In the genomic region with DNA sequence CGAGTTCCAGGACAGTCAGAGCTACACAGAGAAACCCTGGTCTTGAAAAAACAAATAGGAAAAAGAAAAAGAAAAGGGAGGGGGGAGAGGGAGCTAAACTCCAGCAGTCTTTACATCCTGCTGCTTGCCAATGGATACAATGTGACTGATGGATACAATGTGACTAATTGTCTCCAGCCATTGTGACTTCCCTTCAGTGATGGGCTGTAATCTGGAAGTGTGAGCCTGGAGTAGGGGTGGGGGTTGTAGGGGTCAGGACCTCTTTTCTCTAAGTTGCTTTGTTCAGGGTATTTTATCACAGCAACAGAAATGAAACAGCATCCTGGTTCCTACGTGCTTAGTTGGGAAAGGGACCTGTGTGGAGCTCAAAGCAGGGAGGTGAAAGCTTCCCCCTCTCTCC, we compare ENCODE assay signal across 34 mouse cellular contexts. TPM values are rescaled to one million over a fixed set of nuclear protein-coding genes. Genes with fewer than 3 reads are reported as not detected.
DNase-seq lines count a peak whose midpoint lies in the region; ATAC-seq lines count a peak whose summit lies in the region.
"Had no signal": no experiment of that assay in that cellular context is flagged by ENCODE, and none has a peak within 500 bp of the region (broad histone marks: within the 10 kb centered on the region; RNA-seq: fewer than 3 reads in every experiment).

No protein-coding gene starts in this region.

- no peak overlapping the region for H3K9ac ChIP-seq in hindbrain, embryonic 14.5 days
- H3K9ac ChIP-seq in midbrain, embryonic 11.5 days (ENCODE audit: low read length), result 0 out of 2 replicates have a peak overlapping the region, but pooled peaks have one; percentile 9
- H3K9ac ChIP-seq in midbrain, embryonic 15.5 days, result no peak overlapping the region
- H3K9ac ChIP-seq in limb, embryonic 12.5 days (replicated peaks), result no peak overlapping the region
- H3K9ac ChIP-seq: forebrain, embryonic 15.5 days; hindbrain, embryonic 15.5 days; midbrain, embryonic 12.5 days; neural tube, embryonic 15.5 days had no signal

- H3K27ac ChIP-seq in hindbrain, embryonic 10.5 days, result peak overlapping the region; percentile 72
- H3K27ac ChIP-seq in hindbrain, embryonic 14.5 days, result no peak overlapping the region
- H3K27ac ChIP-seq in midbrain, embryonic 11.5 days (ENCODE audit: low read depth, low read length), result no peak overlapping the region
- no peak overlapping the region for H3K27ac ChIP-seq in midbrain, embryonic 15.5 days
- H3K27ac ChIP-seq in limb, embryonic 12.5 days, result 0 out of 2 replicates have a peak overlapping the region, but pooled peaks have one; percentile 56
- H3K27ac ChIP-seq: forebrain, embryonic 15.5 days; hindbrain, embryonic 15.5 days; midbrain, embryonic 12.5 days; neural tube, embryonic 15.5 days had no signal

- 10% methylated on average over 2 of the region's 2 CpGs for WGBS in hindbrain, embryonic 10.5 days
- 15% methylated on average over 2 of the region's 2 CpGs for WGBS in hindbrain, embryonic 14.5 days
- 13% methylated on average over 2 of the region's 2 CpGs for WGBS in midbrain, embryonic 11.5 days
- 41% methylated on average over 2 of the region's 2 CpGs for whole genome bisulfite sequencing in midbrain, embryonic 15.5 days
- 40% methylated on average over 2 of the region's 2 CpGs for WGBS in limb, embryonic 12.5 days

- H3K4me1 ChIP-seq in hindbrain, embryonic 10.5 days (replicated peaks), result peaks cover 59% of the 10 kb centered on the region
- peaks cover 14% of the 10 kb centered on the region for H3K4me1 ChIP-seq in hindbrain, embryonic 14.5 days (replicated peaks; ENCODE audit: control insufficient read depth, insufficient read depth, low read length)
- peaks cover 18% of the 10 kb centered on the region for H3K4me1 ChIP-seq in midbrain, embryonic 11.5 days (ENCODE audit: control insufficient read depth, insufficient read depth, low read length)
- peaks cover 11% of the 10 kb centered on the region; the same call in 1 of the 2 replicates for H3K4me1 ChIP-seq in midbrain, embryonic 15.5 days
- peaks cover 38% of the 10 kb centered on the region for H3K4me1 ChIP-seq in limb, embryonic 12.5 days (replicated peaks)

- H3K36me3 ChIP-seq in hindbrain, embryonic 10.5 days, result no peaks in the 10 kb centered on the region
- no peaks in the 10 kb centered on the region for H3K36me3 ChIP-seq in hindbrain, embryonic 14.5 days (replicated peaks; ENCODE audit: control insufficient read depth, insufficient read depth)
- no peaks in the 10 kb centered on the region for H3K36me3 ChIP-seq in midbrain, embryonic 11.5 days (ENCODE audit: control insufficient read depth, insufficient read depth, low read length)
- H3K36me3 ChIP-seq in midbrain, embryonic 15.5 days (replicated peaks), result no peaks in the 10 kb centered on the region
- no peaks in the 10 kb centered on the region for H3K36me3 ChIP-seq in limb, embryonic 12.5 days
- H3K36me3 ChIP-seq: forebrain, embryonic 15.5 days; hindbrain, embryonic 15.5 days; midbrain, embryonic 12.5 days; neural tube, embryonic 15.5 days had no signal

- ATAC-seq in hindbrain, embryonic 14.5 days (ENCODE audit: low FRiP score), result no peak
- ATAC-seq in midbrain, embryonic 11.5 days (ENCODE audit: low FRiP score), result no peak
- no peak for ATAC-seq in midbrain, embryonic 15.5 days (replicated peaks)
- ATAC-seq in limb, embryonic 12.5 days (ENCODE audit: insufficient number of reproducible peaks, insufficient read depth, low FRiP score, low TSS enrichment, low read depth), result no peak
- ATAC-seq: forebrain, embryonic 15.5 days had no signal

- peak; percentile 59 for DNase-seq in embryo, embryonic 10.5 days (ENCODE audit: low spot score)
- DNase-seq in embryo, embryonic 9.5 days (ENCODE audit: extremely low spot score), result no peak
- DNase-seq in hindbrain, embryonic 10.5 days (ENCODE audit: low spot score), result peak; percentile 15
- DNase-seq in hindbrain, embryonic 14.5 days (ENCODE audit: low spot score), result no peak
- DNase-seq in midbrain, embryonic 11.5 days (ENCODE audit: low spot score, missing footprints), result no peak
- no peak for DNase-seq in cerebellum, postnatal 14 days
- DNase-seq: adrenal gland, postnatal 10 days; cerebellum, adult 8-10 months; cerebellum, postnatal 36 days; embryo, embryonic 11 days; gastrocnemius, postnatal 25 days; heart, postnatal 14 days; kidney, adult 18-20 months; kidney, postnatal 36 days; layer of hippocampus, postnatal 36 days; left cerebral cortex, postnatal 4 days; lung, postnatal 14 days; retina, postnatal 1 day; right cerebral cortex, postnatal 14 days; thymus, postnatal 25 days had no signal

- H3K9me3 ChIP-seq in hindbrain, embryonic 10.5 days, result peaks cover 10% of the 10 kb centered on the region; the same call in 1 of the 2 replicates
- no peaks in the 10 kb centered on the region for H3K9me3 ChIP-seq in hindbrain, embryonic 14.5 days (ENCODE audit: control insufficient read depth, low read length)
- no peaks in the 10 kb centered on the region for H3K9me3 ChIP-seq in midbrain, embryonic 11.5 days (ENCODE audit: control insufficient read depth, low read length)
- no peaks in the 10 kb centered on the region for H3K9me3 ChIP-seq in midbrain, embryonic 15.5 days
- H3K9me3 ChIP-seq in limb, embryonic 12.5 days, result peaks cover 9% of the 10 kb centered on the region
- H3K9me3 ChIP-seq: forebrain, embryonic 15.5 days; hindbrain, embryonic 15.5 days; midbrain, embryonic 12.5 days; neural tube, embryonic 15.5 days had no signal

- no peak overlapping the region for H3K4me2 ChIP-seq in hindbrain, embryonic 14.5 days (replicated peaks)
- no peak overlapping the region for H3K4me2 ChIP-seq in midbrain, embryonic 11.5 days
- H3K4me2 ChIP-seq in midbrain, embryonic 15.5 days, result no peak overlapping the region
- no peak overlapping the region for H3K4me2 ChIP-seq in limb, embryonic 12.5 days
- H3K4me2 ChIP-seq: forebrain, embryonic 15.5 days; heart, embryonic 11.5 days; hindbrain, embryonic 15.5 days; midbrain, embryonic 12.5 days; neural tube, embryonic 15.5 days had no signal

- peaks cover 20% of the 10 kb centered on the region for H3K27me3 ChIP-seq in hindbrain, embryonic 10.5 days (ENCODE audit: insufficient read depth, poor library complexity, severe bottlenecking)
- no peaks in the 10 kb centered on the region for H3K27me3 ChIP-seq in hindbrain, embryonic 14.5 days (ENCODE audit: control insufficient read depth, insufficient read depth, low read length)
- no peaks in the 10 kb centered on the region for H3K27me3 ChIP-seq in midbrain, embryonic 11.5 days (ENCODE audit: control insufficient read depth, insufficient read depth, low read length)
- H3K27me3 ChIP-seq in midbrain, embryonic 15.5 days (replicated peaks), result no peaks in the 10 kb centered on the region
- H3K27me3 ChIP-seq in limb, embryonic 12.5 days, result no peaks in the 10 kb centered on the region
- H3K27me3 ChIP-seq: forebrain, embryonic 15.5 days; hindbrain, embryonic 15.5 days; neural tube, embryonic 15.5 days; Patski had no signal

- H3K4me3 ChIP-seq in hindbrain, embryonic 10.5 days, result no peak overlapping the region
- no peak overlapping the region for H3K4me3 ChIP-seq in hindbrain, embryonic 14.5 days (replicated peaks; ENCODE audit: low read length)
- no peak overlapping the region for H3K4me3 ChIP-seq in midbrain, embryonic 11.5 days (ENCODE audit: low read depth, low read length)
- H3K4me3 ChIP-seq in midbrain, embryonic 15.5 days, result no peak overlapping the region
- H3K4me3 ChIP-seq in limb, embryonic 12.5 days (replicated peaks), result no peak overlapping the region
- H3K4me3 ChIP-seq: forebrain, embryonic 15.5 days; hindbrain, embryonic 15.5 days; midbrain, embryonic 12.5 days; neural tube, embryonic 15.5 days had no signal

RNA-seq across cellular contexts. Expression of a gene that starts 20.4 kb away (rescaled TPM):
- polyA plus RNA-seq in hindbrain, embryonic 10.5 days (2016; fragmentation: Nextera tagmentation; extraction: Ambion mirVana), result 0.37 and 0.77 TPM in 2 replicates
- not detected in 2 replicates for polyA plus RNA-seq in hindbrain, embryonic 14.5 days (2014; fragmentation: Nextera tagmentation; extraction: Ambion mirVana)
- 0.12 TPM in 1 of 2 replicates, not detected in the other for polyA plus RNA-seq in midbrain, embryonic 11.5 days (2014; fragmentation: Nextera tagmentation; extraction: Ambion mirVana)
- not detected in 2 replicates for polyA plus RNA-seq in midbrain, embryonic 15.5 days (2015; fragmentation: Nextera tagmentation; extraction: Ambion mirVana)
- not detected in 2 replicates for polyA plus RNA-seq in limb, embryonic 12.5 days (2016; fragmentation: Nextera tagmentation; extraction: Ambion mirVana)
- polyA plus RNA-seq: C2C12; forebrain, embryonic 15.5 days; heart, embryonic 11.5 days; hindbrain, embryonic 15.5 days; intestine, embryonic 14.5 days; kidney, embryonic 16.5 days; liver, adult 2 months; liver, embryonic 16.5 days; midbrain, embryonic 12.5 days; neural tube, embryonic 15.5 days; testis, adult 2 months had no signal

RNA-seq across cellular contexts. Expression of a gene that starts 23.4 kb away (rescaled TPM):
- 50.8 and 60.0 TPM in 2 replicates for polyA plus RNA-seq in hindbrain, embryonic 10.5 days (2016; fragmentation: Nextera tagmentation; extraction: Ambion mirVana)
- 20.0 and 22.1 TPM in 2 replicates for polyA plus RNA-seq in hindbrain, embryonic 14.5 days (2014; fragmentation: Nextera tagmentation; extraction: Ambion mirVana)
- polyA plus RNA-seq in midbrain, embryonic 11.5 days (2014; fragmentation: Nextera tagmentation; extraction: Ambion mirVana), result 65.3 and 70.2 TPM in 2 replicates
- 21.4 and 28.4 TPM in 2 replicates for polyA plus RNA-seq in midbrain, embryonic 15.5 days (2015; fragmentation: Nextera tagmentation; extraction: Ambion mirVana)
- 1.5 TPM in 2 replicates for polyA plus RNA-seq in limb, embryonic 12.5 days (2016; fragmentation: Nextera tagmentation; extraction: Ambion mirVana)
- polyA plus RNA-seq: liver, adult 2 months; liver, embryonic 16.5 days had no signal

RNA-seq across cellular contexts. Expression of a gene that starts 31.8 kb away (rescaled TPM):
- 31.5 and 42.9 TPM in 2 replicates for polyA plus RNA-seq in hindbrain, embryonic 10.5 days (2016; fragmentation: Nextera tagmentation; extraction: Ambion mirVana)
- polyA plus RNA-seq in hindbrain, embryonic 14.5 days (2014; fragmentation: Nextera tagmentation; extraction: Ambion mirVana), result 8.5 and 9.9 TPM in 2 replicates
- polyA plus RNA-seq in midbrain, embryonic 11.5 days (2014; fragmentation: Nextera tagmentation; extraction: Ambion mirVana), result 8.9 and 10.7 TPM in 2 replicates
- 9.3 and 9.4 TPM in 2 replicates for polyA plus RNA-seq in midbrain, embryonic 15.5 days (2015; fragmentation: Nextera tagmentation; extraction: Ambion mirVana)
- polyA plus RNA-seq in limb, embryonic 12.5 days (2016; fragmentation: Nextera tagmentation; extraction: Ambion mirVana), result 50.7 and 53.8 TPM in 2 replicates

RNA-seq across cellular contexts. Expression of a gene that starts 53.9 kb away (rescaled TPM):
- 1.1 and 3.8 TPM in 2 replicates for polyA plus RNA-seq in hindbrain, embryonic 10.5 days (2016; fragmentation: Nextera tagmentation; extraction: Ambion mirVana)
- polyA plus RNA-seq in hindbrain, embryonic 14.5 days (2014; fragmentation: Nextera tagmentation; extraction: Ambion mirVana), result 0.99 and 1.4 TPM in 2 replicates
- 0.61 and 0.94 TPM in 2 replicates for polyA plus RNA-seq in midbrain, embryonic 11.5 days (2014; fragmentation: Nextera tagmentation; extraction: Ambion mirVana)
- 0.40 and 0.46 TPM in 2 replicates for polyA plus RNA-seq in midbrain, embryonic 15.5 days (2015; fragmentation: Nextera tagmentation; extraction: Ambion mirVana)
- polyA plus RNA-seq in limb, embryonic 12.5 days (2016; fragmentation: Nextera tagmentation; extraction: Ambion mirVana), result 0.06 TPM in 1 of 2 replicates, not detected in the other

Comparison
In these comparisons a context has a peak if more than half of its experiments do, and no peak if none do; other contexts are left out.
1. DNase-seq: peak in embryo, embryonic 10.5 days (single experiment) and hindbrain, embryonic 10.5 days (single experiment); none in embryo, embryonic 9.5 days (single experiment), hindbrain, embryonic 14.5 days (single experiment), midbrain, embryonic 11.5 days (single experiment) and cerebellum, postnatal 14 days (0 of 2).
2. H3K27ac ChIP-seq: peak in hindbrain, embryonic 10.5 days (single experiment) and limb, embryonic 12.5 days (single experiment); none in hindbrain, embryonic 14.5 days (single experiment), midbrain, embryonic 11.5 days (single experiment) and midbrain, embryonic 15.5 days (single experiment).